Mouse (Mus musculus): ENCODE results near the gene Osgin1.

The Osgin1 gene

DNA sequence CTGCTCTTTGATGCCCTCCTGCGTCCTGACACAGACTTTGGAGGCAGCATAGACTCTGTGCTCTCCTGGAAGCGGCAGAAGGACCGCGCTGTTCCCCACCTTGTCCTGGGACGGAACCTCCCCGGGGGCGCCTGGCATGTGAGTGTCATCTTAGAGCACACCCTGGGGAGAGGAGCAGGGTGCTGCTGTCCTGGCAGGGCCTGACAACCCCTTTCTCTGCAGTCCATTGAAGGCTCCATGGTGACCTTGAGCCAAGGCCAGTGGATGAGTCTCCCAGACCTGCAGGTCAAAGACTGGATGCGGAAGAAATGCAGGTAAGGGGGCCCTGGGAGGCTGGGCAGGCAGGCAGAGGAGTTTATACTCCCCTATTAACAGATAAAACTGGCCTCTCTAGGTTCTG, 9.0 kb downstream of the Osgin1 start:
- DNase-seq (ENCODE audit: low spot score in 2 of 2) = no peak

DNA sequence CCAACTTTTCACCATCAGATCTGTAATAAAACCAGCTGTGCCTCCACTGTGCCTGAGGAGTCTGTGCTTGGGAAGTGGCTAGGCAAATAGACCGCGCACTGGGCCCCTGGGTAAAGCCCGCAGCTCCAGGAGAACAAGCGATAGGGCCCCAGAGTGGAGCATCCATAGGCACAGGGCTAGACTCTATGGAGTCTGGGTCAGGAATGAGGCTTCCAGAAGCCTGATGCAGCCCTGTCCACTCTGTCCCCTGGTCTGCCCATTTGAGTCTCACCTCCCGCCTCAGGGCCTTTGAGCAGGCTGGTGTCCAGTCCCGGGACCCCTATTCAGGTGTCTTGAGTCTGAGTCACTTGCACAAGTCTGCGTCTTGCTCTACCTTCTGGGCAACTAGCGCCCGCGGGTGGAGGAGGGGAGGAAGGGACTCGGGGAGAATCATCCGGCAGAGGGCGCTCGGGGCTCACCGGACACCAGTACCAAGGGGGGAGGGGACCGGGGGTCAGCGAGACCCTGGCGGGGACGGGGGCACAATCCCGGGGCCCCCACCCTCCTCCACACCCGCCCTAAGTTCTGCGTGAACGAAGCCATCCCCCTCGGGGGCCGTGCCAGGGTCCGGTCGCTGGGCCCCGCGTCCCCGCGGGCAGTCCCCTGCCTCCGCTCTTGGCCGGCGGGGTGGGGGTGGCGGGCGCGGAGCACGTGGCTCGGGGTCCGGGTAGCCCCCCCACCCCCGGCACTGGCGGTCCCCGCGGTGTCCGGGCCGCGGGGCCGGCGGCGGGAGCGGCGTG, 12.5 kb downstream of the Osgin1 start, which contains the start of gene Necab2:
Gene Necab2 (plus strand): TSS at position 509 of the 779 bp plus-strand sequence.
- DNase-seq (ENCODE audit: low spot score in 2 of 2) = peak; percentile 46 to 57

DNA sequence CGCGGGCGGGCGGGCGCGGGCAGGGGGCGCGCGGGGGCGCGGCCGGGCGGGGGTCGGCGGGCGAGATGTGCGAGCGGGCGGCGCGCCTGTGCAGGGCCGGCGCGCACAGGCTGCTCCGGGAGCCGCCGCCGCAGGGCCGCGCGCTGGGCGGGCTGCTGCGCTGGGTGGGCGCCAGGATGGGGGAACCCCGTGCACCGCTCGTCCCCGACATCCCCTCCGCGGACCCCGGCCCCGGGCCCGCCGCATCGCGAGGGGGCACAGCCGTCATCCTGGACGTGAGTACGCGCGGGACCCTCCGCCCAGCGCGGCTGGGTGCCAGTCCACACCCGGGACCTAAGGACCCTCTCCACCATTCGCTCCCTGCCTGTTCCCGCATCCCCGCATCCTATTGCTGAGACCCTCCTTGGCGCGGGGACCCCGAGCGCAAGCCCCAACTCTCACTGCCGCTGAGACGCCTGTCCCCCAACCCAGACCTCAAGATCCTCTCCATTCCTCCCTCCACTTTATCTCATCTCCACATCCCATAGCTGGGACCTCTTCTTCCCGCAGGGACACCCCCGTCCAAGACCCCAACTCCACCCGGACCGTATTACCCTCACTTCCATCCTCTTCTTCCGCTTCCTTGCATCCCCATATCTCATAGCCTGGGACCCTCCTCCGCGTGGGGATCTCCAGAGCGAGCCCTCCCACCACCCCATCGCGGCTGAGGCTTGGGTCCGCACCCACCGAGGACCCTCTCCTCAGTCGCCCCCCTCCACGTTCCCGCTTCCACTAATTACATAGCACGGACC, 13.3 kb downstream of the Osgin1 start:
- DNase-seq (ENCODE audit: low spot score in 2 of 2) = no peak

DNA sequence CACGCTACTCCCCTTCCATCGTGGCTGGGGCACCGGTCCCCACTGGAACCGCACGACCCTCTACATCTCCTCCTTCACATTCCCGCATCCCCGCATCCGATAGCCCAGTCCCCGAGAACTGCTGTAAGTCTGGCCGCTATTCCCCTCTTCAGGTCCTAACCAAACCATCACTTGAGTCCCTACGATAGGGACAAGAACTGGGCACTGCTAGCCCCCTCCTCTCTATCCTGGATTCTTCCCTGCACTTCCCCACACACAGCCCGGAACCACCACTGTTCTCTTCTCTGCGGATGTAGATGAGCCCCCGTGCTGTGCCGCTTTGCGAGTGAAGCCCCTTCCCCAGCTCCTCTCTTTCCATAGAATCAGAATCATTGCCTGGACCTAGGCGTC, 13.9 kb downstream of the Osgin1 start:
- no peak for DNase-seq (ENCODE audit: low spot score in 2 of 2)

DNA sequence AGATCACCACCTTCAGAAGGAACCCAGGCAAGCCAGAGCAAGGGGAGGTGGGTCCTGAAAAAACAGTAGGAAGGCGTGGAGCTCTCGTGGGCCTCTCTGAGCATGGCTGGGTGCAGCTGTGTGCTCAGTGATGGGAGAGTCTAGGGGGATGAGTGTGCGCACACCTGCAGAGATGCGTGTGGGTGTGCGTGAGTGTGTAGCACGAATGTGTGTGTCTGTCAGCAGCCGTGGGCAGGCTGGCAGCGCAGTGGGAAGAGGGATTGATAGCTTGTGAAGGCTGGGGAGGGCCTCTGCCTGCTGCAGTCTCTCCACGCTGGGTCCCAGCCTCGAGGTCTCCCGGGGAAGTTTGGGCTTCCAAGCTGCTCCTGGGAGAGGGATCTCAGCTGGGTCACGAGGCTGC, 15.7 kb downstream of the Osgin1 start:
- DNase-seq (ENCODE audit: low spot score in 2 of 2) = no peak

DNA sequence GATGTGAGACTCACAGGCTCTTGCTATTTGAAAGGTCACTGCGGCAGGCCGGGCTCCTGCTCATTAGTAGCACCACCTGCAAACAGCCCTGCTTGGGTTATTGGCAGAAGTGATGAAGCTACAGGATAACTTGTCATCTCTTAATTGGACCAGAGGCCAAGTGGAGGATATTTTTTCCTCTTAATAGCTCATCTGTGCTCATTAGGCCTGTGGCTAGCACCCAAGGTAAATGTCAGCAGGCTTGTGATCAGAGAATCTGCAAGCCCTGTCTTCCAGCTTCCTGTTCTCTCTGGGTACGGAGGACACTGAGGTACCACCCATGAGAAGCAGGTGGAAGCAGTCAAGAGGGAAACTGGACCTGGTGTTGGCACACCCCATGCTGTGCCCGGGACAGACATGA, 17.2 kb downstream of the Osgin1 start:
- no peak for DNase-seq (ENCODE audit: low spot score in 2 of 2)

DNA sequence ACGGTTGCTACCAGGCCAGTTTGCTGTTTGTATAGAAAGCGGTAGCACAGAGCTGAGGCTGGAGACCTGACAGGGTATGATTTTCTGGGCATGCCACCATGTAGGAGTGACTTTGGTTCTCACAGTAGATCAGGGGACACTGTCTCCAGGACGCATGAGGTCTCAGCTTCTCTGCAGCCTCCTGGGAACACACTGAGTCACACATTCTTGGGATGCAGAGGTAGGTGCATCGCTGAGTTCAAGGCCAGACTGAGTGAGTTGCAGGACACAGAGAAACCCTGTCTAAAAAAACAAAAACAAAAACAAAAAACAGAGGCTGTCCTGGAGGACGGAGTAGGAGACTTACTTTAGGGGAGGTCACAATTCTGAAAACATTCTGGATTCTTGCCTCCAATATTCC, 19.0 kb downstream of the Osgin1 start:
- no peak for DNase-seq (ENCODE audit: low spot score in 2 of 2)

DNA sequence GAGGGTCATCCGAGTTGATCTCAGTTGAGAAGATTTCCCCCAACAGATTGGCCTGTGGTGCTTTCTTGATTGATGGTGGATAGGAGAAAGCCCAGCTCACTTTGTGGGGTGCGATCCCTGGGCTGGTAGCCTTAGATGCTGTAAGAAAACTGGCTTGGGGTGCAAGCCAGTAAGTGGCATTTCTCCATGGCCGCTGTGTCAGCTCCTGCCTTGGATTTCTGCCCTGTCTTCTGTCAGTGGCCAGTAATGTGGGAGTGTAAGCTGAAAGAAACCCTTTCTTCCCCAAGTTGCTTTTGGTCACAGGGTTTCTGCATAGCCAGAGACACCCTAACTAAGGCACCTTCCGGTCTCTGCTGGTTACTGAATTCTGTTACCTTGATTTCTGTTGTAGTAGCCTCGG, 22.1 kb downstream of the Osgin1 start:
- no peak for DNase-seq (ENCODE audit: low spot score in 2 of 2)

DNA sequence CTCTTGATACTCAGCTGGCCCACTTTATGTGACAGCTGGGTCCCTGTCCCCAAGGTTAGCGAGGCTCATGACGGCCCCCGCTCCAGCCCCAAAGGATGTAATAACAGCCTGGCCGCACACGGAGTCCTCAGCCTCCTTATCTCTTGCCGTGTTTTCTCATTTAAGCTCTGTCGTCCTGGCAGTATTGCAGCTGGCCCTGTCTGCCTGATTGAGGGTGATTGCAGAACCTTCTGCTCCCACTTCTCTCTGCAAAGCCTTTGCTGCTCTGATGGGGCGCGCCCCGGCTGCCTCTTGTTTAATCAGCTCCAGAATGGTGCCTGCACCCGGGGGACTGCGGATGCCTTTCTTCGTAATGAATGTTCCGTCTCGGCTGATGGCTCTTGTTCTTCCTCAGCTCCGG, 25.8 kb downstream of the Osgin1 start:
- no peak for DNase-seq (ENCODE audit: low spot score in 2 of 2)

DNA sequence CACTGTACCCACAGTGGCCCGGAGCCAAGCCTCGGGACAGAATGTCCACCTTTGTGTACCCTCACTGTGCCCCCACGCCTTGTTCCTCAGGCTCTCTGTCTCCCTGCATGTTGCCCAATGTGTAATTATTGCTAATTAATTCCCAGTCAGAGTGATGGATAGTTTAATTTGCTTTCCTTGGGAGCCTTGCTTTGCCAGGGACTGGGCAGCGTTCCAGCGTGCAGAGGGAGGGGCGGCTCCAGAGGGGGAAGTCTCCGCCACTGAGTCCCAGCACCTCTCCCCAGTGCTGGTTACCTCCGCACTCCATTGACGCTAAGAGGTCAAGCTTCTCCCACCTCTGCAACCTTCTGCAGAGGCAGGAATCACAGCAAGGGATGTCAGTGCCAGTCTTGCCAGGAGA, 27.4 kb downstream of the Osgin1 start:
- DNase-seq (ENCODE audit: low spot score in 2 of 2) = no peak

DNA sequence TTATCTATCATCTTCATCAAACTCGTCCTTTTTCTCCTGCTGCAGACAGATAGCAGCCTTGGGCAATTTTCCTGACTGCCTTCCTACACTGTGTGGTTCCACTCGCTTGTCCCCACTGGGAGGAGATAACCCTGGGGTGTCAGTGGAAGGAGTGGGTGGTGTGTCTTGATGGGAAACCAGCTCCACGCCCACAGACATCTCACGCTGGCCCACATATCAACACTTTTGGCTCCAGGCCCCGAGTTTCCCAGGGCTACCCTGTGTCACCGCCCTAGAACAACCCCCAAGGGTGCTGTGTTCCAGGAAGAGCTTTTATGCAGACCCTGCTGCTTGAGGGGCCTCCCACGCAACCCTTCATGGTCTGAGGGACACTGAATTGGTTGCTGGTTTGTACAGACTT, 29.8 kb downstream of the Osgin1 start:
- DNase-seq (ENCODE audit: low spot score in 2 of 2) = no peak

DNA sequence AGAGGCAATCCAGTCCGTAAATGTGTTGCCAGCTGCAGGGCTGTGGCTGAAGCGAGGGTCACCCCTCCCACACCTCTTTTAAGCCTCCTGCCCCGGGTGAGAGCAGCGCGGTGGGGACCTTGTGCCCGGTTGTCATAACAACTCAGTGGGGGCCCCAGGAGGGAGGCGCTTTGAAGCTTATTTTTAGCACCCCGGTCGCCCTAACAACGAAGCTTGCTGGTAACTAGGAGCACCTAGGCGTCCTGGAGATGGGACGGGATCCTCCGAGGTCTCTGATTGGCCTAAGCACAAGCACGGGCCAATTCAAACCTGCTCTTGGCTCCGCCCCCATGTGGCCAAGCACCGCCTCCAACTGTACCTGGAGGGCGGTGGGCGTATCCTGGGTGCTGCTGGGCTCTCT, 32.2 kb downstream of the Osgin1 start:
- no peak for DNase-seq (ENCODE audit: low spot score in 2 of 2)

DNA sequence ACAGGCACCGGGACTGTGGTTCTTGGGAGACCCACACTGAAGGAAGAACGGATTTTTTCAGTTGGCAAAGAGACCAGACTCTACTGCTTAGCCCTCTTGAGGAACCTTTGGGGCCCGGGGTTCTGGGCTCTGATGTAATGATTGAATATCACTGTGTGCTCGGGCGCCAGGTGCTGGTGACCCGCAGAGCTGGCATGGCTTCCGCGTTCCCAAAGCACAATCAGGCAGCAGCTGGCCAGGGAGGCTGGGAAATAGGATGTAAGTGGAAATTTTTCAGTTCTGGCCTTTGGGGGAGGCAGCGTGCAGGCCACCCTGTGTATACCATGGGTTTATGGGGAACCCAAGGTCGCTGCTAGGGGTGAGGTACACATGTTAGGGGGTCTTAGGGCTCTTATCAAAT, 32.9 kb downstream of the Osgin1 start:
- DNase-seq (ENCODE audit: low spot score in 2 of 2) = no peak

DNA sequence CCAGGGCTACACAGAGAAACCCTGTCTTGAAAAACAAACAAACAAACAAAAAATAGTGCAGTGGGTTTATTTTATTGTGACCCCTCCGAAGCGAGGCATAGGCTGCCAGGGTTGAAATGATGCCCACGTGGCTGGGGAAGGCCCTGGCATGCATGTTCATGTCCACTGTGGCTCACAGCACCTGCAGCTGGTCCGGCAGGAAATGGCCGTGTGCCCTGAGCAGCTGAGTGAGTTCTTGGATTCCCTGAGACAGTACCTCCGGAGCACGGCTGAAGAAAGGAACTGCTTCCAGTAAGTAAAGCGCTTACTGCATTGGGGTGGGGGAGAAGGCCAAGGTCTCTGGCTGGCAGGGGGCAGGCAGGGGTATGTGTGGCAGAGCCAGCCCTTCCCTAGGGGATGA, 34.2 kb downstream of the Osgin1 start:
- no peak for DNase-seq (ENCODE audit: low spot score in 2 of 2)

DNA sequence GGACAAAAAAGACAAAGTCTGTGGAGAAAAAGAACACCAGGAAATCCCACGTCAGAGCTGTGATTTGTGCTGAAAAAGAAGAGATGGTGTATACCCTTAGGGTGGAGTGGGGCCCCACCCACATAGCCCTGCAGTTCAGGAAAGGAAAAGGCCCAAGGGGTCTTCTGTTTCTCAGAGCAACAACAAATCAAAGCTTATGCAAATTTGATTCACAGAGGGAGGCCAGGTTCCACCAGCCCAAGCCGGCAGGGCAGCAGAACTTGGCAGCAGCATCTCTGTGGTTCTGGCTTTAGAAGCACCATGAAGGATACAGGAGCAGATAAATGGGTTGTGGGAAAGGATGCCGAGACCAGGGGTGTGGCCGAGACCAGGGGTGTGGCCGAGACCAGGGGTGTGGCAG, 44.8 kb downstream of the Osgin1 start:
- DNase-seq (ENCODE audit: low spot score in 2 of 2) = no peak

DNA sequence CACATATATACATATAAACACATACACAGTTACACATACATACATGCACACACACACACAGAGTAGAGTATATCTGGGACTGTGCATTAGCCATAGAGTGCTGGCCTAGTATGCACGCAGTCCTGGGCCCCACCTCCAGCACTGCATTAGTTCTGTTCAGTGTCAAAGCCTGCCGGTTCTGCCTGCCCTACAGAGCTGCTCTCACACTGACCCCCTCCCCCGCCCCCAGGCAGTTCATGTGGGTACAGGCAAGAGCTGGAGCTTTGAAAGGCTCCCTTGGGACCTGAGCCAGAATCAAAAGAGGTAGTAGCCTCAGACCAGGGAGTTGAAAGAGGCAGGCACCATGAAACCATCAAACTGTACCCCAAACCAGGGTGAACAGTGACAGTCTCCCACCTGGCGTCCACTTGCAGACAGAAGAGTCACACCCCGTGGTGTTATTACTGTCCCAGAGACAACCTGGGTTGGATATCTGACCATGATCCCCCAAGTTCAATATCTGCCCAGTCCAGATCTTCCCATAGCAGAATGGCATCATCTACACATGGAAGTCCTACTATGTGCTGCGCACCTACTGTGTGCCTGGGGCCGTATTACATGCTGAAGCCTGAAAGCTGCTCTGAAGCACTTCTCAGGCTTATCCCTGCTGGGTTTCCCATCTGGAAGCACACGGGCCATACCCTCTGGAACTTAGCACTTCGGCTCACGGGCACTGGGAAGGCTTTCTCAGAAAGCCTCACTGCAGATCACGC, 50.4 kb downstream of the Osgin1 start:
- DNase-seq (ENCODE audit: low spot score in 2 of 2) = no peak

DNA sequence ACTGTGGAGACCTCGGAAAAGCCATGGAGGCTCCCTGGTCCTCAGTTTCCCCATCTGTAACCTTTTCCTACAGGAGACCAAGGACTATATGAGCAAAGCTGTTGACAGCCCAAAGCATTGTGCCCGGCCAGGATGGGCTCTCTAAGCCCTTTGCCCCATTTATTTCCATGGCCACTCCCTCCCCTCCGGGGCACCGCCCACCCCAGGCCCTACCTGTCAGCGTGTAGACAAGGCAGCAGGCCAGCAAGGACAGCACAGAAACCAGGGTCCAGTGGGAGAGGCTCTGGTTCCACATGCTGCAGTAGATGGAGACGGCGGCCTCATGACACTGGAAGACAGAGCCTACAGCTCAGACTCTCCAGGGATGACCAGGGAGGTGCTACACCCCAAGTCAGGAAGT, 53.2 kb downstream of the Osgin1 start:
- DNase-seq (ENCODE audit: low spot score in 2 of 2) = no peak
